Mouse (Mus musculus) G1E (cell line): ENCODE results near the gene Gtf3c5. TPM values are rescaled to one million over a fixed set of nuclear protein-coding genes. Genes with fewer than 3 reads are reported as not detected.
A peak's percentile ranks its signal among the peaks of the same experiment; 100 is the strongest.

Experiments used
- ATAC-seq: 2 replicates; pipeline ENCODE4 v1.8.0; 2016; ENCODE audit warnings: mild to moderate bottlenecking; ENCODE audit not compliant: insufficient number of reproducible peaks, poor library complexity, low FRiP score, severe bottlenecking; ENCODE audit errors: extremely low read depth
- DNase-seq: peaks from one replicate; pipeline ENCODE4 v3.0.0; 2012; ENCODE audit warnings: low spot score
- H3K27me3 ChIP-seq: 2 replicates; pipeline ENCODE4 v1.6.1; 2012; ENCODE audit warnings: mild to moderate bottlenecking, low read length, inconsistent platforms; ENCODE audit not compliant: insufficient read depth
- H3K36me3 ChIP-seq: replicated peaks from 2 replicates; pipeline ENCODE3; 2012; ENCODE audit warnings: mild to moderate bottlenecking, inconsistent platforms
- H3K4me1 ChIP-seq: 2 replicates; pipeline ENCODE4 v1.6.1; 2012; ENCODE audit warnings: low read depth, low read length, inconsistent platforms, mixed read lengths; ENCODE audit not compliant: insufficient read depth
- H3K4me3 ChIP-seq: 2 replicates; pipeline ENCODE4 v1.5.1; 2012; ENCODE audit warnings: low read depth, mild to moderate bottlenecking, inconsistent platforms, low read length, moderate library complexity, mixed read lengths
- H3K9me3 ChIP-seq: replicated peaks from 2 replicates; pipeline ENCODE4 v1.6.1; 2012; ENCODE audit warnings: inconsistent platforms
- CTCF ChIP-seq: IDR thresholded peaks from 2 replicates; pipeline ENCODE4 v1.5.1; 2012; ENCODE audit warnings: low read depth, low read length, inconsistent platforms, mixed read lengths
- GATA1 ChIP-seq: IDR thresholded peaks from 2 replicates; pipeline ENCODE4 v1.6.1; 2012; ENCODE audit warnings: borderline replicate concordance, low read length, inconsistent platforms, mixed read lengths
- GATA2 ChIP-seq: IDR thresholded peaks from 2 replicates; pipeline ENCODE4 v1.6.1; 2012; ENCODE audit warnings: low read depth, low read length, inconsistent platforms, borderline replicate concordance
- POLR2AphosphoS5 ChIP-seq: IDR thresholded peaks from 2 replicates; pipeline ENCODE4 v1.6.1; 2012; ENCODE audit warnings: low read depth, low read length, inconsistent platforms; ENCODE audit not compliant: insufficient replicate concordance
- TAL1 ChIP-seq: conservative IDR thresholded peaks from 2 replicates; pipeline ENCODE4 v1.6.1; 2012; ENCODE audit warnings: low read depth, low read length, inconsistent platforms, mixed read lengths
- polyA plus RNA-seq: library from polyadenylated mRNA; stranded (reverse); fragments of >175 nt; gene quantifications from 2 replicates; pipeline ENCODE4 v1.2.3, GENCODE M21; 2012
- total RNA-seq, 2 experiments: library from RNA; stranded (forward) in 1 of 2; stranded (reverse) in 1 of 2; fragments of 200-1000 nt in 1 of 2; fragments of >200 nt in 1 of 2; fragmentation: Nextera tagmentation in 1 of 2; gene quantifications; 2 replicates each; pipeline ENCODE4 v1.2.3; 2014 to 2017

Gtf3c5 gene
- total and polyA plus RNA-seq, 3 experiments = 19.0 to 60.2 (median 26.0) TPM

- Histone ChIP-seq H3K27me3 (peaks cover 26% of the 10 kb centered on the region), H3K4me1 (peaks cover 7% of the 10 kb centered on the region; the same call in 1 of the 2 replicates), H3K36me3 (no peaks in the 10 kb centered on the region), H3K9me3 (no peaks in the 10 kb centered on the region; the same call in 1 of the 2 replicates), H3K4me3 (no peak overlapping the region)
- DNase-seq (no peak), ATAC-seq (no peak)
- no peak for TF ChIP-seq CTCF
- no peak for TF ChIP-seq GATA1
- TF ChIP-seq GATA2 = no peak
- TF ChIP-seq TAL1 = no peak
- no peak for TF ChIP-seq POLR2AphosphoS5
These were observed 65.3 kb downstream of the Gtf3c5 start for GRCm38 (mm10) chr2:28518231-28518630.

GRCm38 (mm10) chr2:28517206-28517909 lies 66.2 kb downstream of the Gtf3c5 start:
- H3K36me3 ChIP-seq = no peaks in the 10 kb centered on the region
- ATAC-seq (no peak), DNase-seq (no peak)
- peaks cover 29% of the 10 kb centered on the region for H3K27me3 ChIP-seq
- H3K4me1 ChIP-seq = peaks cover 7% of the 10 kb centered on the region; the same call in 1 of the 2 replicates
- no peaks in the 10 kb centered on the region; the same call in 1 of the 2 replicates for H3K9me3 ChIP-seq
- H3K4me3 ChIP-seq = no peak overlapping the region
- TF ChIP-seq TAL1 (no peak), CTCF (peak; percentile 89), GATA1 (no peak), POLR2AphosphoS5 (no peak), GATA2 (no peak)

Other genes with a start within 250 kb of the Gtf3c5 start
- not detected in 2 replicates for gene Ppp1r26, start 137.0 kb downstream of the Gtf3c5 start, total RNA-seq (2014; fragmentation: Nextera tagmentation)
- 0.16 TPM in 1 of 2 replicates, not detected in the other for gene Ppp1r26, start 137.0 kb downstream of the Gtf3c5 start, total RNA-seq (2017)
- gene Ppp1r26, start 137.0 kb downstream of the Gtf3c5 start, polyA plus RNA-seq = not detected in 2 replicates
- not detected in 2 replicates for gene 1700007K13Rik, start 117.4 kb downstream of the Gtf3c5 start, total RNA-seq (2014; fragmentation: Nextera tagmentation)
- gene 1700007K13Rik, start 117.4 kb downstream of the Gtf3c5 start, total RNA-seq (2017) = not detected in 2 replicates
- gene 1700007K13Rik, start 117.4 kb downstream of the Gtf3c5 start, polyA plus RNA-seq = 0.14 and 0.36 TPM in 2 replicates
- gene Mrps2, start 115.7 kb downstream of the Gtf3c5 start, total RNA-seq (2014; fragmentation: Nextera tagmentation) = 101 TPM in 2 replicates
- gene Mrps2, start 115.7 kb downstream of the Gtf3c5 start, total RNA-seq (2017) = 30.3 and 33.4 TPM in 2 replicates
- gene Mrps2, start 115.7 kb downstream of the Gtf3c5 start, polyA plus RNA-seq = 46.4 and 49.6 TPM in 2 replicates
- gene Gbgt1, start 86.9 kb downstream of the Gtf3c5 start, total RNA-seq (2014; fragmentation: Nextera tagmentation) = not detected in 2 replicates
- gene Gbgt1, start 86.9 kb downstream of the Gtf3c5 start, total RNA-seq (2017) = not detected in 2 replicates
- not detected in 2 replicates for gene Gbgt1, start 86.9 kb downstream of the Gtf3c5 start, polyA plus RNA-seq
- gene Gm10134, start 77.7 kb downstream of the Gtf3c5 start, total RNA-seq (2014; fragmentation: Nextera tagmentation) = not detected in 2 replicates
- gene Gm10134, start 77.7 kb downstream of the Gtf3c5 start, total RNA-seq (2017) = not detected in 2 replicates
- gene Gm10134, start 77.7 kb downstream of the Gtf3c5 start, polyA plus RNA-seq = not detected in 2 replicates
- not detected in 2 replicates for gene Ralgds, start 70.6 kb downstream of the Gtf3c5 start, total RNA-seq (2014; fragmentation: Nextera tagmentation)
- 0.49 and 0.52 TPM in 2 replicates for gene Ralgds, start 70.6 kb downstream of the Gtf3c5 start, total RNA-seq (2017)
- gene Ralgds, start 70.6 kb downstream of the Gtf3c5 start, polyA plus RNA-seq = 0.02 TPM in 1 of 2 replicates, not detected in the other
- gene Cel, start 20.3 kb downstream of the Gtf3c5 start, total RNA-seq (2014; fragmentation: Nextera tagmentation) = not detected in 2 replicates
- not detected in 2 replicates for gene Cel, start 20.3 kb downstream of the Gtf3c5 start, total RNA-seq (2017)
- not detected in 2 replicates for gene Cel, start 20.3 kb downstream of the Gtf3c5 start, polyA plus RNA-seq
- 537 and 588 TPM in 2 replicates for gene Gfi1b, start 38.2 kb upstream of the Gtf3c5 start, total RNA-seq (2014; fragmentation: Nextera tagmentation)
- 104 and 131 TPM in 2 replicates for gene Gfi1b, start 38.2 kb upstream of the Gtf3c5 start, total RNA-seq (2017)
- 649 and 739 TPM in 2 replicates for gene Gfi1b, start 38.2 kb upstream of the Gtf3c5 start, polyA plus RNA-seq
- gene Tsc1, start 57.5 kb upstream of the Gtf3c5 start, total RNA-seq (2014; fragmentation: Nextera tagmentation) = 35.7 and 39.0 TPM in 2 replicates
- gene Tsc1, start 57.5 kb upstream of the Gtf3c5 start, total RNA-seq (2017) = 22.1 and 26.6 TPM in 2 replicates
- gene Tsc1, start 57.5 kb upstream of the Gtf3c5 start, polyA plus RNA-seq = 3.5 and 5.8 TPM in 2 replicates
- 5.6 and 7.9 TPM in 2 replicates for gene Spaca9, start 116.0 kb upstream of the Gtf3c5 start, total RNA-seq (2014; fragmentation: Nextera tagmentation)
- 15.4 and 22.3 TPM in 2 replicates for gene Spaca9, start 116.0 kb upstream of the Gtf3c5 start, total RNA-seq (2017)
- gene Spaca9, start 116.0 kb upstream of the Gtf3c5 start, polyA plus RNA-seq = 1.4 and 1.8 TPM in 2 replicates
- 9.3 and 14.8 TPM in 2 replicates for gene Ak8, start 116.4 kb upstream of the Gtf3c5 start, total RNA-seq (2014; fragmentation: Nextera tagmentation)
- gene Ak8, start 116.4 kb upstream of the Gtf3c5 start, total RNA-seq (2017) = 2.8 and 3.5 TPM in 2 replicates
- gene Ak8, start 116.4 kb upstream of the Gtf3c5 start, polyA plus RNA-seq = 0.38 and 0.41 TPM in 2 replicates